Mouse (Mus musculus) 3T3-L1 (cell line): ENCODE measurements around the gene Prune1.
"Not testable (repeated sequence)": the region's sequence is repeated elsewhere in the genome, so short reads cannot be mapped to it uniquely, and the experiment has no call there.

Experiments used
- DNase-seq: peaks from one replicate; pipeline ENCODE4 v3.0.0-alpha.2; 2015; ENCODE audit warnings: low read depth, low spot score

Gene Prune1

DNA sequence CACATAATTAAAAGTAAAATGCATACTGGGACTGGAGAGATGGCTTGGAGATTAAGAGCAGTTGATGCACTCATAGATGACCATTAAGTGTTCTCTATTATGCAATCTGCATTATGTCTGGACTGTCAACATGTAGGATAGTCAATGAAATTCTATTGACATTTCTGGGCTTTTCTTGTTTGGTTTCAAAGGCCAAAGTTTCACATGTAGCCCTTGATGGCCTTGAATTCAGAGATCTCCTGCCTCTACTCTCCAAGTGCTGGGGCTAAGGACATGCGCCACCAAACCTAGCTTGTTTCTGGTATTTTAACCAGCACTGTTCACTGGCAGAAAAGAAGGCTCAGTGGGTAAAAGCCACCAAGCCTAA, 68.3 kb downstream of the Prune1 start:
- no peak for DNase-seq

GRCm38 (mm10) chr3:95212889-95213608, 68.8 kb downstream of the Prune1 start:
- not testable (repeated sequence) for DNase-seq

- DNase-seq, result no peak
Observed at GRCm38 (mm10) chr3:95210585-95210984, 71.3 kb downstream of the Prune1 start.

DNA sequence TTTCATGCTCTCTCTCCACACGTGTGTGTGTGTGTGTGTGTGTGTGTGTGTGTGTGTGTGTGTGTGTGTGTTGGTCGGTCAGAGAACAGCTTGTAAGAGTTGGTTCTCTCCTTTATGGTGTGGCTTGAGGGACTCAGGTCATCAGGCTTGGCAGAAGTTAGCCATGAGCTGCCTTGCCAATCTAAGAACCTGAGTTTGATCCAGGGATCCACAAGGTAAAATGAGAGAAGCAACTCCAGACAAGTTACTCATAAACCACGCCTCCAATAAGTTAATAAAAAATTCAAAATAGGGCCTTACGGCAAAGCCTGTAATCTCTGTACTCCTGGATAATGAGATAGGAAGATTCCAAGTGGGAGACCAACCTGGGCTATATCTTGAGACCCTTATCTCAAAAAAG, 73.6 kb downstream of the Prune1 start:
- DNase-seq, result no peak

DNA sequence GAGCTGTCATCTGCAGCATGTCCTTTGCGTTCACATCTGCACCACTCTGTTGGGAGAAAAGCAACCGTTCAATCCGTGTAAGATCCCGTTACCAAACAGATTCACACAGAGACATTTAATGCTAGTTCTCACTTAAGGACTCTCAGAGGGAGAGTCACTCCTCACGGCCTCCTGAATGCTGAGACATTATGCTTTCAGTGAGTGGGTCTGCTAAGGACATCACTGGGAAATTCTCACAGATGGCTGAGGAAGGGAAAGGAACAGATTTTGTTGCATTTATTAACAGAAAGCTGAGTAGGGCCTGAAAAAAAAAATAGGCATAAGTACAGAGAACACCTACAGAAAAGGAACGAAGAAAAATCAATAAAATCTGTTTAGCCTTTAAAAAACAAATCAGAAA, 78.0 kb downstream of the Prune1 start:
- no peak for DNase-seq
